Comparison of ENCODE assay signal across 14 mouse cellular contexts in the genomic region with DNA sequence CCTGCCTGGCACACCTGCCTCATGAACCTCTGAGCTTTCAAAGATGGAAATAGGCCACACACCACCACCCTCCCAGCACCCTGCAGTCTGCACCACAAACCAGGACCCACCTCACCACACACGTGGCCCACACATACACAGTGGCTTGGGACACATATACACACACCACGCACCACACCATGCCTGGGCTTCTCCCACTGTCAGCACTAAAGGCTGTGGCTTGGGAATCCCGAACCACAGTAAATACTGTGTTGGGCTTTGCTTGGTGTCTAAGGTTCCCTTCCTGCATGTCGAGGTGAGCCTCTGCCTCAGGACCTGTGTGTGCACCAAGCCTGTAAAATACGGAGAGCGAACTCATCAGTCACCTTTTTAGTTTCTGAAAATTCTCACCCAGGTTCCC.
A peak's percentile ranks its signal among the peaks of the same experiment; 100 is the strongest.
DNase-seq lines count a peak whose midpoint lies in the region; ATAC-seq and TF ChIP-seq lines count a peak whose summit lies in the region.
"Had no signal": no experiment of that assay in that cellular context is flagged by ENCODE, and none has a peak within 500 bp of the region (broad histone marks: within the 10 kb centered on the region; RNA-seq: fewer than 3 reads in every experiment).

No protein-coding gene starts in this region.

- H3K27me3 ChIP-seq in forebrain, embryonic 16.5 days (replicated peaks; ENCODE audit: control insufficient read depth, insufficient read depth, low read length): peaks cover 30% of the 10 kb centered on the region
- peaks cover 51% of the 10 kb centered on the region for H3K27me3 ChIP-seq in forebrain, embryonic 15.5 days
- H3K27me3 ChIP-seq in lung, embryonic 14.5 days (ENCODE audit: insufficient read depth, low read length): peaks cover 25% of the 10 kb centered on the region; the same call in 1 of the 2 replicates

- H3K4me3 ChIP-seq in forebrain, embryonic 16.5 days (replicated peaks; ENCODE audit: low read length): no peak overlapping the region
- no peak overlapping the region for H3K4me3 ChIP-seq in forebrain, embryonic 15.5 days
- H3K4me3 ChIP-seq in lung, embryonic 14.5 days (ENCODE audit: low read depth, low read length): no peak overlapping the region
- H3K4me3 ChIP-seq: liver, embryonic 15.5 days; myocyte had no signal

- no peak for TF ChIP-seq CTCF in lung, embryonic 14.5 days (IDR thresholded peaks at IDR 0.05; ENCODE audit: low read depth)

- H3K4me1 ChIP-seq in forebrain, embryonic 16.5 days (replicated peaks; ENCODE audit: control insufficient read depth, insufficient read depth, low read length): peaks cover 5% of the 10 kb centered on the region
- H3K4me1 ChIP-seq in forebrain, embryonic 15.5 days: peaks cover 10% of the 10 kb centered on the region; the same call in 1 of the 2 replicates
- H3K4me1 ChIP-seq in lung, embryonic 14.5 days (ENCODE audit: insufficient read depth): no peaks in the 10 kb centered on the region
- H3K4me1 ChIP-seq: liver, embryonic 15.5 days had no signal

- no peaks in the 10 kb centered on the region for H3K36me3 ChIP-seq in forebrain, embryonic 16.5 days (ENCODE audit: control insufficient read depth, insufficient read depth)
- H3K36me3 ChIP-seq in forebrain, embryonic 15.5 days: no peaks in the 10 kb centered on the region
- H3K36me3 ChIP-seq in lung, embryonic 14.5 days (ENCODE audit: insufficient read depth): no peaks in the 10 kb centered on the region
- H3K36me3 ChIP-seq: liver, embryonic 15.5 days had no signal

- no peak overlapping the region for H3K27ac ChIP-seq in forebrain, embryonic 16.5 days (ENCODE audit: low read length)
- H3K27ac ChIP-seq in forebrain, embryonic 15.5 days (replicated peaks): no peak overlapping the region
- H3K27ac ChIP-seq in lung, embryonic 14.5 days (ENCODE audit: low read depth): no peak overlapping the region
- H3K27ac ChIP-seq: liver, embryonic 15.5 days had no signal

- ATAC-seq in forebrain, embryonic 16.5 days: 0 out of 2 replicates have a peak, but pooled peaks have one; percentile 40
- no peak for ATAC-seq in forebrain, embryonic 15.5 days (replicated peaks)
- ATAC-seq in lung, embryonic 14.5 days (ENCODE audit: insufficient read depth): 0 out of 2 replicates have a peak, but pooled peaks have one; percentile 35

- intact Hi-C loops in left cerebral cortex, postnatal 4 days (cut with DNase I): no loop called here

- H3K9me3 ChIP-seq in forebrain, embryonic 16.5 days (ENCODE audit: control insufficient read depth, low read length): no peaks in the 10 kb centered on the region
- H3K9me3 ChIP-seq in forebrain, embryonic 15.5 days: no peaks in the 10 kb centered on the region
- no peaks in the 10 kb centered on the region for H3K9me3 ChIP-seq in lung, embryonic 14.5 days (ENCODE audit: low read depth, low read length)
- H3K9me3 ChIP-seq: liver, embryonic 15.5 days had no signal

- WGBS in forebrain, embryonic 16.5 days: 8% methylated on average over 6 of the region's 6 CpGs
- 11% methylated on average over 6 of the region's 6 CpGs for WGBS in forebrain, embryonic 15.5 days
- WGBS in lung, embryonic 14.5 days: 9% methylated on average over 6 of the region's 6 CpGs

- H3K9ac ChIP-seq in forebrain, embryonic 16.5 days (replicated peaks; ENCODE audit: low read depth, low read length): no peak overlapping the region
- H3K9ac ChIP-seq in forebrain, embryonic 15.5 days (replicated peaks): no peak overlapping the region
- H3K9ac ChIP-seq in lung, embryonic 14.5 days: no peak overlapping the region
- H3K9ac ChIP-seq: liver, embryonic 15.5 days had no signal

- DNase-seq in lung, embryonic 14.5 days: peak; percentile 21
- no peak for DNase-seq in lung, adult 18-20 months
- peak; percentile 46 for DNase-seq in R1 (ENCODE audit: low read depth, low spot score)
- DNase-seq in fibroblast of lung, adult 2 months (ENCODE audit: low read depth): peak; percentile 6
- DNase-seq in left cerebral cortex, postnatal 4 days: no peak
- no peak for DNase-seq in kidney, adult 9 months
- DNase-seq: cerebellum, adult 2 months; kidney, adult 18-20 months; lung, postnatal 4 days; right cerebral cortex, postnatal 4 days had no signal

- H3K4me2 ChIP-seq in forebrain, embryonic 16.5 days (ENCODE audit: low read length): no peak overlapping the region
- no peak overlapping the region for H3K4me2 ChIP-seq in forebrain, embryonic 15.5 days (replicated peaks)
- no peak overlapping the region for H3K4me2 ChIP-seq in lung, embryonic 14.5 days
- H3K4me2 ChIP-seq: liver, embryonic 15.5 days had no signal

Comparison
In these comparisons a context has a peak if more than half of its experiments do, and no peak if none do; other contexts are left out.
1. DNase-seq: peak in lung, embryonic 14.5 days (single experiment), R1 (single experiment) and fibroblast of lung, adult 2 months (single experiment); none in lung, adult 18-20 months (0 of 2), left cerebral cortex, postnatal 4 days (single experiment) and kidney, adult 9 months (single experiment).